Mouse (Mus musculus) liver, embryonic 14.5 days (tissue): Measurements from ENCODE around the gene Plekhj1. TPM values are rescaled to one million over a fixed set of nuclear protein-coding genes. Genes with fewer than 3 reads are reported as not detected.

Source experiments
- ATAC-seq: fragments of 200-750 bp; cut with Nextera tagmentation; 2 replicates; pipeline ENCODE4 v1.8.0; 2017; ENCODE audit warnings: moderate number of reproducible peaks, mild to moderate bottlenecking, moderate library complexity; ENCODE audit not compliant: insufficient read depth
- DNase-seq, 3 experiments: peaks; one replicate each; pipeline ENCODE4 v3.0.0-alpha.2; 2012 to 2013; ENCODE audit warnings: low read depth in 3 of 3, low spot score in 3 of 3
- H3K27ac ChIP-seq: fragments of 300-500 bp; sonication (generic); 2 replicates; pipeline ENCODE4 v1.5.1; 2014; ENCODE audit warnings: moderate library complexity, mild to moderate bottlenecking, control low read depth, inconsistent platforms
- H3K27me3 ChIP-seq: fragments of 300-500 bp; sonication (generic); 2 replicates; pipeline ENCODE4 v1.6.1; 2014; ENCODE audit warnings: mild to moderate bottlenecking, low read length, moderate library complexity; ENCODE audit not compliant: control insufficient read depth, insufficient read depth
- H3K36me3 ChIP-seq: fragments of 300-500 bp; sonication (generic); replicated peaks from 2 replicates; pipeline ENCODE4 v1.6.1; 2014; ENCODE audit warnings: low read depth; ENCODE audit not compliant: control insufficient read depth, insufficient read depth
- H3K4me1 ChIP-seq, 2 experiments: fragments of 200-500 bp in 1 of 2; fragments of 300-500 bp in 1 of 2; sonication (generic) in 1 of 2; replicated peaks; 2 replicates each; pipeline ENCODE4 v1.6.1; 2012 to 2014; ENCODE audit warnings: antibody characterized with exemption in 1 of 2, inconsistent platforms in 1 of 2, low read length in 1 of 2; ENCODE audit not compliant: control insufficient read depth in 2 of 2, insufficient read depth in 2 of 2
- H3K4me2 ChIP-seq: fragments of 300-500 bp; sonication (generic); 2 replicates; pipeline ENCODE4 v1.6.1; 2014; ENCODE audit warnings: low read depth, mild to moderate bottlenecking, control low read depth, moderate library complexity
- H3K4me3 ChIP-seq, 2 experiments: fragments of 200-500 bp in 1 of 2; fragments of 300-500 bp in 1 of 2; sonication (generic) in 1 of 2; 2 replicates each; pipeline ENCODE4 v1.5.1; 2012 to 2014; ENCODE audit warnings: low read depth in 2 of 2, low read length in 2 of 2, mild to moderate bottlenecking in 2 of 2, control low read depth in 1 of 2, inconsistent platforms in 1 of 2, moderate library complexity in 1 of 2; ENCODE audit not compliant: insufficient read depth in 1 of 2
- H3K9ac ChIP-seq: fragments of 300-500 bp; sonication (generic); replicated peaks from 2 replicates; pipeline ENCODE4 v1.6.1; 2014; ENCODE audit warnings: mild to moderate bottlenecking, control low read depth, moderate library complexity
- H3K9me3 ChIP-seq: fragments of 300-500 bp; sonication (generic); 2 replicates; pipeline ENCODE4 v1.6.1; 2016; ENCODE audit warnings: low read length, mixed read lengths; ENCODE audit not compliant: control insufficient read depth
- CTCF ChIP-seq: IDR thresholded peaks from 2 replicates; pipeline ENCODE4 v1.5.1; 2016; ENCODE audit warnings: antibody characterized with exemption, low read depth, control low read depth
- EP300 ChIP-seq: IDR thresholded peaks from 2 replicates; pipeline ENCODE4 v1.6.1; 2016; ENCODE audit warnings: antibody characterized with exemption, low read depth
- WGBS: fragments of 180-500 bp; shearing (Covaris S2); extraction: QIAGEN DNeasy Blood & Tissue Kit; methylation state at CpG from one replicate; pipeline ENCODE4 v1.1.7; 2014; ENCODE audit not compliant: insufficient replicate concordance; 5-methylcytosine and 5-hydroxymethylcytosine counted together
- polyA plus RNA-seq, 2 experiments: library from polyadenylated mRNA; depleted of rRNA in 1 of 2; stranded (reverse) in 1 of 2; unstranded in 1 of 2; fragments of >200 nt; fragmentation: Nextera tagmentation in 1 of 2; extraction: Ambion mirVana in 1 of 2; gene quantifications; 2 replicates each; pipeline versions ENCODE4 v1.2.1 to v1.2.3; 2012 to 2014

The Plekhj1 gene
- polyA plus RNA-seq (2012; rRNA removed) = 46.7 and 50.8 TPM in 2 replicates
- 77.0 and 85.0 TPM in 2 replicates for polyA plus RNA-seq (2014; fragmentation: Nextera tagmentation; extraction: Ambion mirVana)

DNA sequence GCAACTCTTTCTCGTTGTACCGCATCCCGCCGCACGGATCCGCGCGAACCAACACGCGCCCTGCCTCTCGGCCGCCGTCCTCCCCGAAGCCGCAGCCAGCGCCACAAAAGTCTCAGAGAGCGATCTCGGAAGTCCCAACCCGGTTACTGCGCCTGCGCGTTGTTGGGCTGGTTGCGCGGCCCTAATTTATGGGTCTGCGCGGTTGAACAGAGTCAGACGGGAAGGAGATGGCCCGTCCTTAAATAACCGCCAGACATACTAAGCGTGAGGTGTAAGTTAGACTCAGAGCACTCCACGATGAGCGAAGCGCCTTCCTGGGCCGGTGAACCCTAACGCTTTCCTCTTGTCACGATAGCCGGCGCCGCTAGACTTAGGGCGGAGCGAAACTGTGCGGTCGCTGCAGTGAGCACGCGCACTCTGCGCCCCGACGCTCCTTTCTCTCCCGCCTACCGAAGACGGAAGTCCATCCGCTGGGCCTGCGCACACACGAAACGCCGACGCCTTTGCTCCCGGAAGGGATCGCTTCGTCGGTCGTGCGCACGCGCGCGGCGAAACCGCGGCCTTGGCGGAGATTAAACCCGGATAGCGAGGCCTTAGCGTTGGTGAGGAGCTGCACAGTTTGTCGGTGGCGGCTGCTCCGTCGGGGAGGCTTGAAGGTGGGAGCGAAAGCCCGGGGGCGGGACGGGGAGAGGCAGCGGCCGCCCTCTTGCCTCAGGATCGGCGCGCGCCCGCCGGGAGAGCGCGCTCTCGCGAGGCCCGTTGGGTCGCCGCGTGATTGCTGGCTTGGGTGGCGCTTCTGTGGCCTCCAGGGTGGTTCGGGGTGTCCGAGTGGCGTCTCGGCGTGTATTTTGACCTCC, at the start of gene Plekhj1, which contains the start of gene Sf3a2:
Gene Plekhj1 (minus strand): TSS at position 477 of the 857 bp plus-strand sequence.
Gene Sf3a2 (plus strand): TSS at position 49 of the 857 bp plus-strand sequence.
- Histone ChIP-seq H3K4me2 (peak within 1 kb of the TSS; percentile 97), H3K4me3 (peak within 1 kb of the TSS; percentile 82 to 94), H3K36me3 (peaks cover 39% of the 10 kb centered on the region), H3K27ac (peak within 1 kb of the TSS; percentile 75), H3K9me3 (no peaks in the 10 kb centered on the region), H3K9ac (peak within 1 kb of the TSS; percentile 81), H3K4me1 (peaks cover 14 to 15% of the 10 kb centered on the region in 2 experiments), H3K27me3 (no peaks in the 10 kb centered on the region)
- DNase-seq (peak; percentile 94 to 95 (median 94)), ATAC-seq (peak; percentile 93)
- TF ChIP-seq EP300 = peak; percentile 23; the same call in 1 of the 2 replicates
- no peak for TF ChIP-seq CTCF
- whole genome bisulfite sequencing = under 1% methylated on average over 104 of the region's 104 CpGs

DNA sequence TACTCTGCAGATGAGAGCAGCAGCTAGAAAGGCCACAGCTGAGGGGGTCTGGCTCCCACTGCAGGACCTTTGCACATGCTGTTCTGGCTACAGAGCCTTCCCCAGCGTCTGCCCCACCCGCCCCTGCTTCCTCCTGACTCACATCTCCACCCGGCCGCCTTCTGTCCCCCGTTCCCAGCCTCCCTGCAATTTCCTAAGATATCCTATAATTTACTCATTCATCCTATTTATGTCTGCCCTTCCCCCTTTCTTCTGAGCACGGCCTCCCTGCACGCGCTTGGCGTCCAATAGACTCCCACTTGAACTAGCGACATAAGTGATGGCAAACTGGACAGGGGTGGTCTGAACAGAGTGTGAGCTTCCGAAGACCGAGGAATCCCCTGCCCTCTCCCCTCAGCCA, 47.3 kb upstream of the Plekhj1 start:
- H3K27me3 ChIP-seq = peaks cover 47% of the 10 kb centered on the region
- H3K4me3 ChIP-seq = no peak overlapping the region
- H3K9me3 ChIP-seq = no peaks in the 10 kb centered on the region
- TF ChIP-seq EP300 (no peak), CTCF (no peak)
- no peak overlapping the region for H3K27ac ChIP-seq
- peaks cover 0 to 10% of the 10 kb centered on the region in 2 experiments; a peak in 2 of 4 replicates for H3K4me1 ChIP-seq
- no peak for ATAC-seq
- 69% methylated on average over 12 of the region's 12 CpGs for WGBS
- DNase-seq = no peak
- H3K36me3 ChIP-seq = no peaks in the 10 kb centered on the region
- H3K4me2 ChIP-seq = no peak overlapping the region
- no peak overlapping the region for H3K9ac ChIP-seq

DNA sequence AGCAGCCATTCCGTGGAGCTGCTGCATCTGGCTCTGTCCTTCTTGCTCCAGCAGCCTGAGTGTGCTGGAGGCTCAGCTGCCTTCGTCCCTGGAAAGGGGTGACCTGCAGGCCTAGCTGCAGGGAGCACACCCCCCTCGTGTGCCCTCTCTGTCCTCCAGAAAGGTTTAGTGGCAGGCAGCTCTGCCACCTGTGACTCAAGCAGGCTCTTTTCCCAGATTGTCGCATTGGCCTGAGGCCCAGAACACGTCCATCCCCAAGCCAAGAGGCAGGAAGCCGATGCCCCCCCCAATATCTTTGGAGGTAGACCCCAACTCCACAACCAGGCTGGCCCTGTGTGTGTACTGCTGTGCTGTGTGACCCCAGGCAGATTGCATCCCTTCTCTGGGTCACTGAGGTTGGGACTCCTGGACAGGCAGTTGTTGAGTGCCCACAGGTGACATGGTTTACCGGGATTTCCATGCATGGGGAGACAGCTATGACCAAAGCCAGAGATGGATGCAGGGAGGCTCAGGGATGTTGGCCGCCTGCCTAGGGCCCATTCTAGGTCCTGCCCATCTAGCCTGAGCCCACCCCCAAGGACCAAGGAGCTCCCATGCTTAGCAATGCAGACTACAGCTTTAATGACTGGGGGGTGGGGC, 46.7 kb upstream of the Plekhj1 start:
- ATAC-seq (no peak), DNase-seq (no peak)
- H3K4me1 ChIP-seq = peaks cover 0 to 10% of the 10 kb centered on the region in 2 experiments; a peak in 2 of 4 replicates
- WGBS = 68% methylated on average over 8 of the region's 8 CpGs
- no peak overlapping the region for H3K4me3 ChIP-seq
- H3K9me3 ChIP-seq = no peaks in the 10 kb centered on the region
- peaks cover 47% of the 10 kb centered on the region for H3K27me3 ChIP-seq
- TF ChIP-seq EP300 = no peak
- H3K9ac ChIP-seq = no peak overlapping the region
- no peak overlapping the region for H3K4me2 ChIP-seq
- no peaks in the 10 kb centered on the region for H3K36me3 ChIP-seq
- H3K27ac ChIP-seq = no peak overlapping the region

DNA sequence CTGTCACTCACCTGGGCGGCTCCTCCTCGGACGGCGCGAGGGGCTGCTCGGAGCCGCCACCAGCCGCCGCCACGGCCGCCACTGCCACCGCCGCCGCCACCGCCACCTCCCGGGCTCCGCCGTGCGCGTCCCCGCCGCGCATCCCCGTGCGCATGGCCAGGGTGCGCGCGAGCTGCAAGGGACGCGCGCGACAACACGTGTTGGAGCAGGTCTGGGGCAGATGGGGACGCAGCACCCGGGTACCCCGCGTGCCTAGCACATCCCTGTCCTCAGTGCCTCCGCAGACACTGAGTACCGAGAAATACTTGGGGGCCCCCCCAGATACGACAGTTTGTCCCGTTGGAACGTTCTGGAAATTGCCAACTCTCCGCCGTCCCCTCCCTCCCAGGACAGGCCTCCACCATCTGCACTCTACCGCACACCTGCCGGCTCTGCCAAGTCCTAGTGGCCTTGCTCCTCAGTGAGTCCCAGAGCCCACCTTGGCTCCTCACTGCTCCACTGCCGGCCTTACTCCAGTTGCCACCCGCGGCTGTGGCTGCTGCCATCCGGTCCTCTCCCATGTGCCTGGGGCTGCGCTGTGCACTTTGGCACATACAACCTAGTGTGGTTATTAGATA, 45.6 kb upstream of the Plekhj1 start, which contains the start of gene Lingo3:
Gene Lingo3 (minus strand): TSS at position 109 of the 617 bp plus-strand sequence.
- Histone ChIP-seq H3K36me3 (no peaks in the 10 kb centered on the region), H3K9ac (no peak within 1 kb of the TSS), H3K4me2 (no peak within 1 kb of the TSS; the same call in 1 of the 2 replicates), H3K4me1 (peaks cover 0 to 8% of the 10 kb centered on the region in 2 experiments; a peak in 2 of 4 replicates), H3K9me3 (no peaks in the 10 kb centered on the region), H3K27me3 (peaks cover 47% of the 10 kb centered on the region), H3K4me3 (peak within 1 kb of the TSS in 1 of 2 experiments; percentile 4; a peak in 2 of 4 replicates), H3K27ac (no peak within 1 kb of the TSS)
- TF ChIP-seq CTCF = no peak
- WGBS = 5% methylated on average over 50 of the region's 51 CpGs
- DNase-seq = no peak
- no peak for ATAC-seq
